Mouse (Mus musculus) adrenal gland, postnatal 10 days (tissue): Measurements from ENCODE around the gene Gm6351. TPM values are rescaled to one million over a fixed set of nuclear protein-coding genes. Genes with fewer than 3 reads are reported as not detected.
"Not testable (repeated sequence)": the region's sequence is repeated elsewhere in the genome, so short reads cannot be mapped to it uniquely, and the experiment has no call there.

Source experiments
- DNase-seq: peaks from one replicate; pipeline ENCODE4 v3.0.0; 2021; ENCODE audit warnings: mixed read lengths
- long read RNA-seq, 2 experiments: library from polyadenylated mRNA; stranded (forward); transcript quantifications; one replicate each; pipeline ENCODE4 v2.0.0; 2021
- total RNA-seq, 2 experiments: library from RNA; stranded (reverse); gene quantifications; 2 replicates each; pipeline ENCODE4 v1.2.3; 2021

The Gm6351 gene
- not detected for total RNA-seq
- long read RNA-seq, experiment 1, result 0 reads
- long read RNA-seq, experiment 2, result 0 reads

DNA sequence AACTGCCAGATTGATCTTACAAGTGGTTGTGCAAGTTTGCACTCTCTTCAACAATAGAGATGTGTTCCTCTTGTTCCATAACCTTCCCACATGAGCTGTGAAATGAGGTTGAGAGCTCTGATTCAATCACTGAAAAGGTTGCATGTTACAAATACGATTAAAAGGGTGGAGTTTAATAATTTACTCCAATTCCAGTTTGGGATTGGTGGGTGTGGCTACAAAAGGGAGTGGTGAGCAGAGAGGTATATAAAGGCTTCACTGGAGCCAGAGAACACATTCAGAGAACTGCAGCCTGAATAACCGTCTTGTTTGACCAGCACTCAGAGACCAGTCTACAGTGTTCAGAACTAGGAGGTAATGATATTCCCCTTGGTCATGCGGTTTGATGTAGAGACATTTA is at the start of gene Gm6351:
TSS of gene Gm6351 (plus strand) at position 301 of the 400 bp plus-strand sequence.
- DNase-seq, result not testable (repeated sequence)

DNA sequence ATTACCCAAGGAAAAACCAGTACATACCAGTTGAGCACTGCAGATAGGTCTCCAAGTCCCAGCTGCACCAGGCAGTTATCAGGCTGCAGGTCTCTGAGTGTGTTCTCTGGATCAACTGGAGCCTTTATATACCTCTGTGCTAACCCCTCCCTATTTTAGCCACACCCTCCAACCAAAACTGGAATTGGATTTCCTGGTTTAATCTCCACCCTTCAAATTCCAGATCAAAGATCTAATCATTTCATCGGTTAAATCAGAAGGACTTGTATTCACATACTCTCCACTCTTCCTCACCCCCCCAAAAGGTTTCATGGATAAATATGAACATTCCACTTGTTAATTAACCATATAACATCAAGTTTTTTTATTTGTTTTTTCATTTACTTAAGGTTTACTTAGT is 5.7 kb upstream of the Gm6351 start, which contains the start of gene BC061212:
TSS of gene BC061212 (minus strand) at position 101 of the 400 bp plus-strand sequence.
- not testable (repeated sequence) for DNase-seq

Other genes with a start within 250 kb of the Gm6351 start
- not detected for gene Gm7792, start 232.6 kb upstream of the Gm6351 start, total RNA-seq
- gene Gm16429, start 147.3 kb upstream of the Gm6351 start, total RNA-seq, result not detected
- gene BC061212, start 5.8 kb upstream of the Gm6351 start, total RNA-seq, result not detected
- not detected for gene Gm3106, start 141.6 kb downstream of the Gm6351 start, total RNA-seq
- not detected for gene A430089I19Rik, start 230.4 kb downstream of the Gm6351 start, total RNA-seq
- not detected for gene Gm6502, start 238.1 kb downstream of the Gm6351 start, total RNA-seq